ENCODE assay signal across 8 mouse cellular contexts in the genomic region with DNA sequence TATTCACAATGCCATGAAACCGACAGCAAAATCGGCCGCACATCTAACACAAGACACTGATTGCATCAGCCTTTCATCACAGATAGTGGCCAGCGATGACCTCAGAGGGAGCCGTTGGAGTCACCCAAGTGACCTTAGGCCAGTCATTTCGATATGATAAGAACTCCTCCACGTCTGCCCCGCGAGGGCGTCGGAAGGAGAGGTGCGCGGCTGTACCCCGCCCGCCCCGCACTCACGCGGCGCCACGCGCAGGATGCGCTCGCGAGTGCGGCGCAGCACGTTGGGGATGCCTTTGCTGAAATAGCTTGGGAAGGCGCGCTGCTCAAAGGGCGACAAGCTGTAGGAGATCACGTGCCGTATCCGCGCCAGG. TPM values are rescaled to one million over a fixed set of nuclear protein-coding genes. Genes with fewer than 3 reads are reported as not detected.
A peak's percentile ranks its signal among the peaks of the same experiment; 100 is the strongest.
DNase-seq lines count a peak whose midpoint lies in the region; ATAC-seq and TF ChIP-seq lines count a peak whose summit lies in the region.

No protein-coding gene starts in this region.

- H3K4me3 ChIP-seq in heart, embryonic 13.5 days = peak overlapping the region; percentile 69
- peak overlapping the region; percentile 99 for H3K4me3 ChIP-seq in E14TG2a.4 (replicated peaks; ENCODE audit: low read length)

- H3K4me1 ChIP-seq in heart, embryonic 13.5 days = peaks cover 26% of the 10 kb centered on the region
- peaks cover 56% of the 10 kb centered on the region for H3K4me1 ChIP-seq in E14TG2a.4 (replicated peaks; ENCODE audit: low read depth, low read length)

- WGBS in heart, embryonic 13.5 days = under 1% methylated on average over 34 of the region's 34 CpGs

- no peaks in the 10 kb centered on the region for H3K9me3 ChIP-seq in heart, embryonic 13.5 days
- H3K9me3 ChIP-seq in E14TG2a.4 (ENCODE audit: low read length) = no peaks in the 10 kb centered on the region

- intact Hi-C loops in heart, postnatal 25 days (cut with DNase I) = no loop called here

- H3K4me2 ChIP-seq in heart, embryonic 13.5 days = peak overlapping the region; percentile 74

- ATAC-seq in heart, embryonic 13.5 days (ENCODE audit: extremely low read depth, insufficient number of reproducible peaks, low FRiP score, low TSS enrichment) = 0 out of 2 replicates have a peak, but pooled peaks have one; percentile 18
- ATAC-seq in erythroblast, adult 5-6 weeks (replicated peaks; ENCODE audit: low FRiP score, poor library complexity, severe bottlenecking) = peak; percentile 55

- H3K27me3 ChIP-seq in heart, embryonic 13.5 days (replicated peaks) = no peaks in the 10 kb centered on the region
- no peaks in the 10 kb centered on the region for H3K27me3 ChIP-seq in E14TG2a.4 (ENCODE audit: insufficient read depth, low read length)

- H3K27ac ChIP-seq in heart, embryonic 13.5 days (replicated peaks) = peak overlapping the region; percentile 88

- peak overlapping the region; percentile 94 for H3K9ac ChIP-seq in heart, embryonic 13.5 days

- H3K36me3 ChIP-seq in heart, embryonic 13.5 days = peaks cover 16% of the 10 kb centered on the region
- peaks cover 41% of the 10 kb centered on the region for H3K36me3 ChIP-seq in E14TG2a.4 (ENCODE audit: insufficient read depth, low read length)

- DNase-seq in heart, postnatal 25 days (ENCODE audit: low spot score) = no peak
- peak; percentile 54 for DNase-seq in liver
- peak; percentile 38 for DNase-seq in skeletal muscle tissue, adult 2 months (ENCODE audit: low read depth, low spot score)
- DNase-seq in spleen, postnatal 10 days (ENCODE audit: low spot score in 2 of 2) = no peak
- DNase-seq in cerebellum, postnatal 25 days = no peak

- TF ChIP-seq CTCF in E14TG2a.4 (conservative IDR thresholded peaks at IDR 0.05; ENCODE audit: low read length) = no peak

RNA-seq across cellular contexts. Expression of a gene that starts 0.3 kb away (rescaled TPM):
- polyA plus RNA-seq in heart, embryonic 13.5 days (2015; fragmentation: Nextera tagmentation; extraction: Ambion mirVana) = 1,048 and 1,267 TPM in 2 replicates
- total RNA-seq in heart, postnatal 25 days (2021) = 1,000 to 10,000 TPM; 2,761 to 2,992 TPM
- total RNA-seq in erythroblast, adult 5-6 weeks (2015; ENCODE audit: low replicate concordance) = 24.5 and 74.4 TPM in 2 replicates
- total RNA-seq in erythroblast, adult 5-6 weeks (2017; ENCODE audit: low replicate concordance) = 7.6 and 16.6 TPM in 2 replicates

RNA-seq across cellular contexts. Expression of a gene that starts 0.5 kb away (rescaled TPM):
- polyA plus RNA-seq in heart, embryonic 13.5 days (2015; fragmentation: Nextera tagmentation; extraction: Ambion mirVana) = 0.91 and 1.2 TPM in 2 replicates
- under 1 TPM; 0.22 to 0.68 TPM for total RNA-seq in heart, postnatal 25 days (2021)
- total RNA-seq in erythroblast, adult 5-6 weeks (2015; ENCODE audit: low replicate concordance) = not detected in 2 replicates
- total RNA-seq in erythroblast, adult 5-6 weeks (2017; ENCODE audit: low replicate concordance) = not detected in 2 replicates

RNA-seq across cellular contexts. Expression of a gene that starts 7.3 kb away (rescaled TPM):
- polyA plus RNA-seq in heart, embryonic 13.5 days (2015; fragmentation: Nextera tagmentation; extraction: Ambion mirVana) = 0.51 TPM in 2 replicates
- total RNA-seq in heart, postnatal 25 days (2021) = not detected
- not detected in 2 replicates for total RNA-seq in erythroblast, adult 5-6 weeks (2015; ENCODE audit: low replicate concordance)
- total RNA-seq in erythroblast, adult 5-6 weeks (2017; ENCODE audit: low replicate concordance) = not detected in 2 replicates

RNA-seq across cellular contexts. Expression of a gene that starts 26.6 kb away (rescaled TPM):
- polyA plus RNA-seq in heart, embryonic 13.5 days (2015; fragmentation: Nextera tagmentation; extraction: Ambion mirVana) = 0.09 and 0.14 TPM in 2 replicates
- not detected for total RNA-seq in heart, postnatal 25 days (2021)
- total RNA-seq in erythroblast, adult 5-6 weeks (2015; ENCODE audit: low replicate concordance) = not detected in 2 replicates
- not detected in 2 replicates for total RNA-seq in erythroblast, adult 5-6 weeks (2017; ENCODE audit: low replicate concordance)

RNA-seq across cellular contexts. Expression of a gene that starts 26.7 kb away (rescaled TPM):
- polyA plus RNA-seq in heart, embryonic 13.5 days (2015; fragmentation: Nextera tagmentation; extraction: Ambion mirVana) = 3.0 TPM in 2 replicates
- total RNA-seq in heart, postnatal 25 days (2021) = under 1 TPM; 0.49 to 0.59 TPM
- not detected in 2 replicates for total RNA-seq in erythroblast, adult 5-6 weeks (2015; ENCODE audit: low replicate concordance)
- not detected in 2 replicates for total RNA-seq in erythroblast, adult 5-6 weeks (2017; ENCODE audit: low replicate concordance)

Comparison
In these comparisons a context has a peak if more than half of its experiments do, and no peak if none do; other contexts are left out.
1. DNase-seq: peak in liver (single experiment) and skeletal muscle tissue, adult 2 months (single experiment); none in heart, postnatal 25 days (single experiment), spleen, postnatal 10 days (0 of 2) and cerebellum, postnatal 25 days (0 of 2).
2. RNA of a gene that starts 0.3 kb away (total RNA-seq): 2,761 to 2,992 TPM in heart, postnatal 25 days; 7.6 to 74.4 TPM in erythroblast, adult 5-6 weeks; every median in the first group is over 10 times any median in the second.